Mouse (Mus musculus): Measurements from ENCODE around the gene D6Ertd527e.

Gene D6Ertd527e

GRCm38 (mm10) chr6:87111493-87111892 lies 6.9 kb downstream of the D6Ertd527e start:
- no peak for DNase-seq (ENCODE audit: low read depth, low spot score)

DNA sequence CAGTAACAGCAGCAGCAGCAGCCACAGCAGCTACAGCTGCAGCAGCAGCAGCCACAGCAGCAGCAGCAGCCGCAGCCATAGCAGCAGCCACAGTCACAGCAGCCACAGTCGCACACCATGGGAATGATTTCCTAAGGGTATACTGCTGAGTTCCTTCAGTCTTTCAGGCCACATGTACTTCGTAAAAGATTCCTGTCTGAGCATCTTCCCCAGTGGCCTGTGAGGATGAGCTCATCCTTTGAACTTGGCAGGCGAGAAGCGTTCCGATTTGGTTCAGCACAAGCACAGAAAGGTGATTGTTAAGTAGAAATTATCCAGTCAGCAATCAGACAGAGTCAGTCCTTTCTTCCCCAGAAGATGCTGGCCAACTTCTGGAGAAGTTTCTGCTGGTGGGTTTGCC lies 7.6 kb downstream of the D6Ertd527e start:
- no peak for DNase-seq (ENCODE audit: low read depth, low spot score)

GRCm38 (mm10) chr6:87115981-87116380 lies 11.4 kb downstream of the D6Ertd527e start:
- DNase-seq (ENCODE audit: low read depth, low spot score), result no peak

- DNase-seq (ENCODE audit: low read depth, low spot score), result no peak
Measured at GRCm38 (mm10) chr6:87116596-87116995, 12.1 kb downstream of the D6Ertd527e start.

DNA sequence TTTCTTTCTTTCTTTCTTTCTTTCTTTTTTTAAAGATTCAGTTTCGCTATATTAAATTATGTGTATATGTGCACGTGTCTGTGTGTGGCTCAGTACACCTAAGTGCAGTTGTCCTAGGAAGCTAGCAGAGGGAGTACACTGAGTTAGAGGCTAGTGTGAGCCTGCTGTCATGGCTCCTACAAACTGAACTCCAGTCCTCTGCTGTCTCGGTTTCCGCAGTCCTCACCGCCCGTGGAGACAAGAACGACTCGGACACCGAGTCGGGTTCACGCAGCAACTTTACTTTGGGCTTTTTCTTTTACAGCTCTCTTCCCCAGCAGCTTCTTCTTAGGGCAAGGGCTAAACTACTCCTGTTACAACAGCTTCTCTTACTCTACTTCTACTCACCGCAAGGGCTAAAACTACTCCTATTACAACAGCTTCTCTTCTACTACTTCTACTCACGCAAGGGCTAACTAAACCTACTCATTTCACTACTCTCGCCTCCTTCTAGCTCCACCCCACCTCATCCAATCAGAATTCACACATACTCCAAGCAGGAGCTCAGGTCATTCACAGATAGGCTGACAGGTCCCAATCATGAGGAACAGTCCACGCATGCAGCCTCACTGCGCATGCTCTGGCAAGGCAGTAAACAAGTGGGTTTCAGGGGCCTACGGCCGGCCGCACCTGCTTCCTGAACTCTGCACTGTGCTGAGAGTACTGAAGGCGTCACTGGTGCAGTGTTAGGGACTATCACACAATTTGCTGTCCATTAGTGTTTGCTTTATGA lies 14.7 kb downstream of the D6Ertd527e start:
- no peak for DNase-seq (ENCODE audit: low read depth, low spot score)

DNA sequence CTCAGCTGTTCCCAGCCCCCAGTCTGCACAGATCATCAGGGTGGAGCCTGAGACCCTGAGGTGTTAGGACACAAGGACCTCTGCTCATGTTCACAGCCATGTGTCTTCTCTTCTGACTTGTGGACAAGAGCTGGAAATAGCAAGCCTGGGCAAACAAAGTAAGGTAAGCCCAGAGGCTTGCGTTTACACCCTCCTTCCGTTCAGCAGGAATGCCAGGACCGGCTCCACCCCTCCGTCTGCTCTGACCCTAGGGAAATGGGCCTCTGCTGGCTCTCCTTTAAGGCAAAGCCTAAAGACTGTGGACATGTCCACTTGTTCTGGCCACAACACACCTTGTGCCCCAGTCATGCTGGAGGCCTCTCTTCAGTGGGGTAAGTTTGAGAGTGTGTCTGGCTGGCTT lies 15.4 kb downstream of the D6Ertd527e start:
- DNase-seq (ENCODE audit: low read depth, low spot score), result no peak

DNA sequence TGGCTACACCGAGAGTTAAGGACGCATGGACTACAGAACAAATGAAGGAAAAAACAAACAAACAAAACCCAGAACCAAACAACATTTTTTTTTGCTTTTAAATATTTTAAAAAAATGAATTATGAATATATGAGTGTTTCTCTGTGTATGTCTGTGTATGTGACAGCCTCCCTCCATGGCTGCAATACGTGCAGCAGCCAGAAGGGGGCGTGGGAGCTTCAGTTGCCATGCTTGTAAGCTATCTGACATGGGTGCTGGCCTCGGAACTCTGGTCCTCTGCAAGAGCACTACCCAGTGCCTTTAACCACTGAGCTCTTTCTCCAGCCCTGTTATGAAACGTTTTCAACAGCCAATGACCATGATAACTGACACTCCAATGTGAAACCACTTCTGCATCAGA lies 16.1 kb downstream of the D6Ertd527e start:
- no peak for DNase-seq (ENCODE audit: low read depth, low spot score)

- no peak for DNase-seq (ENCODE audit: low read depth, low spot score)
Measured at GRCm38 (mm10) chr6:87121961-87122360, 17.4 kb downstream of the D6Ertd527e start.

DNA sequence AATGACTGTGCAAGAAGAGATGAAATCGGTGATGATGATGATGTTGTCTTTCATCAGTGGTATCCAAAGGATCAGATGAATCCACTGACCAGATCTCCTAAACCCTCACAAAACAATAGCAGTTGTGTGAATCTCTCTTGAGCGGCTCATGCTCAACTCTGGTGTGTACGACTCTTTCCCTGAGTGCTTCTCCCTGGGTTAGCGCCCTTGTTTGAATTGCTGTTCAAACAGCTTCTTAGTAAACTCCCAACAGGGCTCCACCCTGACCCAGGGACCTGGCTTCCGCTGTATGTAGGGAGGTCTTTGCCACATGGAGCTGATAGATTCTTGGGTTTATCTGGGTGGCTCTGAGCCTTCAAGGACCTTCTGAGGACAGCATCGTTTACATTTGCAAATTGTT lies 18.9 kb downstream of the D6Ertd527e start:
- DNase-seq (ENCODE audit: low read depth, low spot score), result no peak

DNA sequence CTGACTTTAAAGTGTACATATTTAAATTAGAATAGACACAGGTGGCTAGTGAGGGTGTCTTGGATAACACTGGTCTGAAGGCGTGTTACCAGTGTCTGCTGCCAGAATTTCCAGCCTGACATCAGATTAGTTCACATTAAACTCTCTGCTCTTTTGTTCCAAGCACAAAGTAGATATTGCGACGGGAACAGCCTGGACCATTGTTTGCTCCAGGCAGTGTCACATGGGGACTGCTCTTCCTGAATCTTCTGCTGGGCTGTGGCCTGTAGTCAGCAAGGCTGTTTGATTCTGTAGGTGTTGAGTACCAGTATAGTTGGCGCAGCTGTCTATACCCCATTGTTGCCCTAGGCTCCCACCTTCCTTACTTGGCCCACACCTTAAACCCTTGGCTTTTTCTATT lies 19.4 kb downstream of the D6Ertd527e start:
- no peak for DNase-seq (ENCODE audit: low read depth, low spot score)

- no peak for DNase-seq (ENCODE audit: low read depth, low spot score)
Measured at GRCm38 (mm10) chr6:87127049-87127753, 22.7 kb downstream of the D6Ertd527e start.

- DNase-seq (ENCODE audit: low read depth, low spot score), result no peak
Measured at GRCm38 (mm10) chr6:87129861-87130260, 25.3 kb downstream of the D6Ertd527e start.

DNA sequence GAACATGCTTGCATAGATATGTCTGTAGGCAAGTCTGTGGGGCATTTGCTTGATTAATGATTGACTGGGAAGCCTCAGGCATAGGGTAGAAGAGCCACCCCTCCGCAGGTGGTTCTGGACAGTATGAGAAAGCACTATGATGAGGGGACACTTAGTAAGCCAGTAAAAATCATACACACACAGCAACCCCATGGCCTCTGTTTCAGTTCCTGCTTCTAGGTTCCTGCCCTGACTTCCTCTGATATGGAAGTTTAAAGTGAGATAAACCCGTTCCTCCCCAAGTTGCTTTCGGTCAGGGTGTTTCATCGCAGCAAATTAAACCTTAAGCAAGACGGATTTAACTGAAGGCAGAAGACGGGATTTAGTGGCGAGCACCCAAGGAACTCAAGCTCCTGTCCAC lies 26.1 kb downstream of the D6Ertd527e start:
- DNase-seq (ENCODE audit: low read depth, low spot score), result no peak

DNA sequence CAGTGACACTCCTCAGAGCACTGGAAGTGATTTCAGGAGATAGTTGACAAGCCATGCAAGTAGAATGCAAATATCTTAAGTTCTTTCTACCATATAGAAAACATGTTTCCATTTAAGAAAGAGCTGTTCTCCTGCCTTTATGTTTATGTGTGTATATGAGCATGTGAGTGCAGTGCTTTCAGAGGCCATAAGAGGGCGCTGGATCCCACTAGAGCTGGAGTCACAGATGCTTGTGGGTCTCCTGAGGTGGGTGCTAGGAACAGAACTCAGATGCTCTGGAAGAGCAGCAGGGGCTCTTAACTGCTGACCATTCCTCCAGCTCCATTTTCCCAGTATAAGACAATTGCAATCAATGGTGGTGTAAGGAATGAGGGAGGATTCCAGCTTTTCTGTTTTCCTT lies 26.5 kb downstream of the D6Ertd527e start:
- no peak for DNase-seq (ENCODE audit: low read depth, low spot score)

DNA sequence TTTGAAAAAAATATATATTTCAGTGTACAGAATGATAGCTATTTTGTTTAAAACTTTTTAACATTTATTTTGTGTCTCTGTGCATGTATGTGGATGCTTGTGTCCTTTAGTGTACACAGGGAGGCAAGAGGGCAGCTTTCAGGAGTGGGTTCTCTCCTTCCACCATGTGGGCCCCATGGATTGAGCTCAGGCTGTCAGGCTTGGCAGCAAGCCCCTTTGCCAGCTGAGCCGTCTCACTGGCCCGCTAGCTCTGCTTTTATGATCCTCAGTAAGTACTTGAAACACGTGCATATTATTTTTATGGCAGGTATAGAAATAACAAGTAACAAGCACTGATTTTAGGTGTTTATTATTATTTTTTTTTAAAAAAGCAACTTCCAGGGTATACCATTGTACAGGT lies 29.0 kb downstream of the D6Ertd527e start:
- no peak for DNase-seq (ENCODE audit: low read depth, low spot score)

- DNase-seq (ENCODE audit: low read depth, low spot score), result no peak
Measured at GRCm38 (mm10) chr6:87133966-87134546, 29.5 kb downstream of the D6Ertd527e start.

- no peak for DNase-seq (ENCODE audit: low read depth, low spot score)
Measured at GRCm38 (mm10) chr6:87138479-87138878, 33.9 kb downstream of the D6Ertd527e start.

GRCm38 (mm10) chr6:87139796-87140553 lies 35.4 kb downstream of the D6Ertd527e start:
- no peak for DNase-seq (ENCODE audit: low read depth, low spot score)

GRCm38 (mm10) chr6:87142239-87142638 lies 37.7 kb downstream of the D6Ertd527e start:
- no peak for DNase-seq (ENCODE audit: low read depth, low spot score)

- no peak for DNase-seq (ENCODE audit: low read depth, low spot score)
Measured at GRCm38 (mm10) chr6:87143594-87143993, 39.0 kb downstream of the D6Ertd527e start.

GRCm38 (mm10) chr6:87147921-87148320 lies 43.4 kb downstream of the D6Ertd527e start:
- no peak for DNase-seq (ENCODE audit: low read depth, low spot score)

DNA sequence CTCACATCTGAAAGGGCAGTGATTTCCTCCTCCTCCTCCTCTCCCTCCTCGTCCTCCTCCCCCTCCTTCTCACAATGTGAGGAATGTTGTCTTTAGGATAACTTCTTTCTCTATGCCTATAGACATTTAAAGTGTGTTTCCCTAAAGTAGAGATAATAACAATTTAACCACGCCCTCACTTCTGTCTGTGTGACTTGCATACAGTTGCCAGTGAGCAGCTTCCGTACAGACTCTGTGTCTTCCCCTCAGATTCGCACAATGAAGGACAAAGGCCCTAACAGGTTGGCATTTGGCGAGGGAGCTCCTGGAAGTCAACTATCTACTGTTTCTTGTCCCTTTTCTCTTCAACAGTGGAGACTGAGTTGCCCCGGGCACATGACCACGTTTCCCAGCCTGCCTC lies 45.9 kb downstream of the D6Ertd527e start:
- DNase-seq (ENCODE audit: low read depth, low spot score), result no peak

Data from embryo, embryonic 11.5 days (tissue).